Mouse (Mus musculus): Measurements from ENCODE around the gene Grin1.

- peak; percentile 49; the same call in 1 of the 2 replicates for TF ChIP-seq POLR2A (IDR thresholded peaks at IDR 0.05; ENCODE audit: borderline replicate concordance, low read depth, low read length)
- TF ChIP-seq CTCF (IDR thresholded peaks at IDR 0.05; ENCODE audit: low read depth, low read length): 0 out of 2 replicates have a peak, but pooled peaks have one; percentile 11
Measured at GRCm38 (mm10) chr2:25356208-25357079, 37.5 kb upstream of the Grin1 start, which contains the start of gene Dpp7.
